Mouse (Mus musculus): ENCODE measurements around the gene Tcp1. TPM values are rescaled to one million over a fixed set of nuclear protein-coding genes. Genes with fewer than 3 reads are reported as not detected.
"Not testable (repeated sequence)": the region's sequence is repeated elsewhere in the genome, so short reads cannot be mapped to it uniquely, and the experiment has no call there.

Gene Tcp1
- polyA plus RNA-seq, 1 experiment from 2014 or later: 356 TPM

GRCm38 (mm10) chr17:12915881-12916583 lies 531 bp downstream of the Tcp1 start, which contains the start of gene Mrpl18:
Gene Mrpl18 (minus strand): TSS chr17:12916345.
- Histone ChIP-seq H3K4me1 (0 out of 2 replicates have a peak, but pooled peaks cover 3% of the 10 kb centered on the region), H3K9me3 (replicated peaks) (no peaks in the 10 kb centered on the region), H3K9ac (peak within 1 kb of the TSS; percentile 96), H3K27ac (replicated peaks) (peak within 1 kb of the TSS; percentile 91), H3K4me3 (replicated peaks) (peak within 1 kb of the TSS; percentile 93), H3K4me2 (replicated peaks) (peak within 1 kb of the TSS; percentile 83), H3K36me3 (peaks cover 52% of the 10 kb centered on the region), H3K27me3 (no peaks in the 10 kb centered on the region)
- WGBS: under 1% methylated on average over 56 of the region's 56 CpGs
- peak; percentile 99 for ATAC-seq (ENCODE audit: insufficient number of reproducible peaks, low FRiP score, low TSS enrichment, low read depth)

DNA sequence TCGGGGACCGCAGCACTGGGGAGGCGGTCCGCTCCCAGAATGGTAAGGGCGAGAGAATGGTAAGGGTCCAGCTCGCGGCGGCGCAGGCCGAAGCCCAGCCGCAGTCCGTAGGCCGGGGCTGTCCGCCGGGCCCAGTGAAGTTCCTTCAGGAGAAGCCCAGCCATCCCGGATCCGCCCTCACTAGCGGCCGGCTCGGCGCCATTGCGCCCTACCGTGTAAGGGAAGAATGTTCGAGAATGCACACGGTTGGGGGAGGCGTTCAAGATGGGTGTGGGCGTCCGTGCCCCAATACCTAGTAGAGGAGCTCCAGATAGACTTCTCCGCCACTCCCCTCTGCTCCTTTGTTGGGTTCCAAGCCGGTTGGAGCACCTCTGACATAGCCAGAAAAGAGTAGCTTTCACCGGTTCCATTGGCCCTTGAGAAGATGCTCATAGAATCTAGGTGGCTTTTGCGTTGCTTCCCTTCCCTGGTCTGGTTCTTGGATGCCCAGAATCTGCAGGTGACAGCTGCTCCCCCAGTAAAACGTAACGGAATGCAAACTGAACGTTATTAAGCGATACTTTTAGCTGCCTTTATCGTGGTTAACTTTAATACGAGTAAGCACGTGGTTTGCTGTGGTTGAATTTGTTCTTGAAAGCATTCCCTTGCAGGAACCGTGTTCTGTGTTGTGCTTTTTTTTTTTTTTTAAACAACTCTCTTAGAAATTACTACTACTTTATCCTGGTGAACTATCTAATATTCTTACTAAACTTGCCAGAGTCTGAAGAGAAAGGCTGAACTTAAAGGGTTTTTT lies 1.3 kb downstream of the Tcp1 start:
- H3K9ac ChIP-seq: peak overlapping the region; percentile 96
- under 1% methylated on average over 40 of the region's 40 CpGs for WGBS
- ATAC-seq (ENCODE audit: insufficient number of reproducible peaks, low FRiP score, low TSS enrichment, low read depth): peak; percentile 56
- H3K4me2 ChIP-seq (replicated peaks): peak overlapping the region; percentile 63
- 0 out of 2 replicates have a peak, but pooled peaks cover 3% of the 10 kb centered on the region for H3K4me1 ChIP-seq
- peaks cover 49% of the 10 kb centered on the region for H3K36me3 ChIP-seq
- H3K4me3 ChIP-seq (replicated peaks): peak overlapping the region; percentile 93
- no peaks in the 10 kb centered on the region for H3K9me3 ChIP-seq (replicated peaks)
- no peaks in the 10 kb centered on the region for H3K27me3 ChIP-seq
- peak overlapping the region; percentile 91 for H3K27ac ChIP-seq (replicated peaks)

DNA sequence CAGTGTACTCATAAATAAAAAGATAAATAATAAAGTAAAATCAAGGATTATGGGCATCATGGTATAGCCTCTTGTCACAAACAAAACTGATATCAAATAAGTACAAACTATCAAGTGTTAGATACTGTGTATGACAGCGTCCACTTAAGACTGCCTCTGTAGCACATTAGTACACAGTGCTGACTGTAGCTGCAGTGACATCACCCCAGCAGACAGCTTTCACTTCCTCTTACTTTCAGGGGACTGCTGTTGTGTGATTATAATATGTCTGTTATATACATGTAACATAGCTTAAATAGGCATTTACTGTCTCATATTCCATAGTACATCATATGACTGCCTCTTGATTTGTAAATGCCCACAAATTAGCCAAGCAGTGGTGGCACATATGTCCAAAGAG lies 5.6 kb downstream of the Tcp1 start:
- Histone ChIP-seq H3K4me2 (replicated peaks) (no peak overlapping the region), H3K27me3 (no peaks in the 10 kb centered on the region), H3K4me3 (replicated peaks) (no peak overlapping the region), H3K9me3 (replicated peaks) (no peaks in the 10 kb centered on the region), H3K4me1 (0 out of 2 replicates have a peak, but pooled peaks cover 3% of the 10 kb centered on the region), H3K36me3 (peaks cover 67% of the 10 kb centered on the region), H3K9ac (no peak overlapping the region), H3K27ac (replicated peaks) (no peak overlapping the region)
- WGBS: 97% methylated on average over 1 of the region's 1 CpGs
- no peak for ATAC-seq (ENCODE audit: insufficient number of reproducible peaks, low FRiP score, low TSS enrichment, low read depth)

- no peak for ATAC-seq (ENCODE audit: insufficient number of reproducible peaks, low FRiP score, low TSS enrichment, low read depth)
- no peak overlapping the region for H3K4me3 ChIP-seq (replicated peaks)
- no peaks in the 10 kb centered on the region for H3K4me1 ChIP-seq
- no peak overlapping the region for H3K4me2 ChIP-seq (replicated peaks)
- peaks cover 57% of the 10 kb centered on the region for H3K36me3 ChIP-seq
- no peak overlapping the region for H3K9ac ChIP-seq
- no peaks in the 10 kb centered on the region for H3K9me3 ChIP-seq (replicated peaks)
- H3K27ac ChIP-seq (replicated peaks): no peak overlapping the region
- H3K27me3 ChIP-seq: no peaks in the 10 kb centered on the region
- WGBS: 92% methylated on average over 3 of the region's 3 CpGs
Measured at GRCm38 (mm10) chr17:12925001-12925400, 9.5 kb downstream of the Tcp1 start.

DNA sequence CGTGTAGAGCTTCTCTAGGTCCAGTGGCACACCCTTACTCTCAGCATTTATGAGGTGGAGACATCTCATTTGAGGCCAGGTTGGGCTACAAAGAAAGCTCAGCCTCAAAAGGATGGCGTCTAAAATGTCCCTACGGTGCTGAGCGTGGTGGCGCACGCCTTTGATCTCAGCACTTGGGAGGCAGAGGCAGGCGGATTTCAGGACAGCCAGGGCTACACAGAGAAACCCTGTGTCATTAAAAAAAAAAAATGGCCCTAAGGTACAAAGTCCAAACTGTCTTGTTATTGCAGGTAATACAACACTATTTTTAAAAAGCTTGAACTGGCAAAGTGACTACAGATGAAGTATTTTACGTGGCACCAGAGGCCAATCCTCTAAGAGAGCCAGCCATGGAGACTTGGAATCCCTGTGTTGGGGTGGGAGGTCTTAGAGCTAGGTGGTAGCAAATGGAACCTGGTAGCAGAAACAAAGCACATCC lies 10.2 kb downstream of the Tcp1 start:
- Histone ChIP-seq H3K27ac (replicated peaks) (no peak overlapping the region), H3K36me3 (peaks cover 50% of the 10 kb centered on the region), H3K4me1 (no peaks in the 10 kb centered on the region), H3K9me3 (replicated peaks) (no peaks in the 10 kb centered on the region), H3K4me2 (replicated peaks) (no peak overlapping the region), H3K9ac (no peak overlapping the region), H3K27me3 (no peaks in the 10 kb centered on the region), H3K4me3 (replicated peaks) (no peak overlapping the region)
- WGBS: 86% methylated on average over 8 of the region's 8 CpGs
- no peak for ATAC-seq (ENCODE audit: insufficient number of reproducible peaks, low FRiP score, low TSS enrichment, low read depth)

DNA sequence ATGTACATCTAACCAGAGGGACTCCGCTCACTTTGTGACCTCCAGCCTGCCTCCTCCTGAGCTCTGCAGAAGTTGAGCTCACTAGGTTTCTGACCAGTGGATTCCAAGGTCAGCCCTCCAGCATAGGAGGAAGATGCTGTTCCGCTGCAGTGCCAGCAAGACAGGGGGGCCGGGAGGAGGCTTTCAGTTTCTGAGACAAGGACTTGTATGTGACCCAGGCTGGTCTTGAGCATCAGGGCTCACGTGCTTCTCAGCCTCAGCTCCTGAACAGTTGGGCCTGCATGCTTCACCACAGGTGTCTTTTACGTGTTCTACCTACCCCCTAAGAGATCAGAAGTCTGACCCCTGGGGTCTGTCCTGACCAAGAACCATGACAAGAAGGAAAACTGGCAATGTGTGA lies 16.1 kb downstream of the Tcp1 start:
- not testable (repeated sequence) for H3K27me3 ChIP-seq; H3K4me3 ChIP-seq (replicated peaks); H3K4me2 ChIP-seq (replicated peaks); H3K9ac ChIP-seq; H3K4me1 ChIP-seq; H3K27ac ChIP-seq (replicated peaks); ATAC-seq (ENCODE audit: insufficient number of reproducible peaks, low FRiP score, low TSS enrichment, low read depth); H3K36me3 ChIP-seq; H3K9me3 ChIP-seq (replicated peaks)
- 86% methylated on average over 5 of the region's 5 CpGs for WGBS

DNA sequence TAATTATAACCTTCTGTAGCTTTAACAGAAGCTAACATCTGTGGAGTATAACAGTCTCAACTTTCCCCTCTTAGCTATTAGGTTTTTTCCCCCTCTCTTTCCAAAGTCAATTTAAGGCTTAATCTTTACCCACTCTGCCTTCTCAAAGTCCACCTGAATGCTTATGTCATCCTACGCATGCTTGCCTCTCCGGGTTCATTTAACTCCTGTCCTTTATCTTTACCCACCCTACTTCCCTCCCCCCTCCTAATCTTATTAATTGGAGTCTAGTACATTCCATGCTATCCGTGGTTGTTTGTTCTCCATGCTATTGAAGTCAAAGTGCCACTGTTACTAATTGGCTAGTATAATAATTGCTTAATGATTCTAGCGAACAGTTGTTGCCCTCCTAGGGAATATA lies 20.2 kb downstream of the Tcp1 start:
- ATAC-seq (ENCODE audit: insufficient number of reproducible peaks, low FRiP score, low TSS enrichment, low read depth): no peak
- Histone ChIP-seq H3K36me3 (no peaks in the 10 kb centered on the region), H3K27ac (replicated peaks) (no peak overlapping the region), H3K9me3 (replicated peaks) (no peaks in the 10 kb centered on the region), H3K27me3 (no peaks in the 10 kb centered on the region), H3K4me3 (replicated peaks) (no peak overlapping the region), H3K4me1 (peaks cover 7% of the 10 kb centered on the region), H3K9ac (no peak overlapping the region), H3K4me2 (replicated peaks) (no peak overlapping the region)
- 57% methylated on average over 4 of the region's 4 CpGs for WGBS

- no peak overlapping the region for H3K27ac ChIP-seq (replicated peaks)
- H3K36me3 ChIP-seq: 0 out of 2 replicates have a peak, but pooled peaks cover under 1% of the 10 kb centered on the region
- H3K4me2 ChIP-seq (replicated peaks): no peak overlapping the region
- WGBS: 81% methylated on average over 2 of the region's 2 CpGs
- H3K27me3 ChIP-seq: no peaks in the 10 kb centered on the region
- no peak overlapping the region for H3K4me3 ChIP-seq (replicated peaks)
- no peak overlapping the region for H3K9ac ChIP-seq
- no peak for ATAC-seq (ENCODE audit: insufficient number of reproducible peaks, low FRiP score, low TSS enrichment, low read depth)
- H3K4me1 ChIP-seq: peaks cover 11% of the 10 kb centered on the region
- H3K9me3 ChIP-seq (replicated peaks): no peaks in the 10 kb centered on the region
Measured at GRCm38 (mm10) chr17:12937412-12937970, 22.0 kb downstream of the Tcp1 start.

DNA sequence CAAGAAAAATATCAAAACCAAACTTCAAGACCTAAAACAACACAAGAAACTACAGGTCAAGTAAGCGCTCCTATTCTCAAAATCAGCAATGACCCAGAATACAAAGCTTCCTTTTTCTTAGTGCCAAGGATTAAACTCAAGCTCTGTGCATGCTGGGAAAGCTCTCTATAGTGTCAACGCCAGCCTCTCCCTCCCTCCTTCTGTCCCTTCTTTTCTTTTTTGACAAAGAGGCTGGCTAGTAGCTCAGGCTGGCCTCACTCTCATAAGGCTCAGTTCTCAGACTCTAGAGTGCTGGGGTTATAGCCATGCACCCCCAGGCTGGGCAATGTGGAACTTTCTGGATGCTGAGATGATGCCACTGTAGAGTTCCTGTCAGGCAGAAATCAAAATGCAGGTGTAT lies 22.6 kb downstream of the Tcp1 start:
- Histone ChIP-seq H3K4me1 (peaks cover 11% of the 10 kb centered on the region), H3K27ac (replicated peaks) (no peak overlapping the region), H3K4me3 (replicated peaks) (no peak overlapping the region), H3K9me3 (replicated peaks) (no peaks in the 10 kb centered on the region), H3K27me3 (no peaks in the 10 kb centered on the region), H3K4me2 (replicated peaks) (no peak overlapping the region), H3K36me3 (peaks cover 6% of the 10 kb centered on the region), H3K9ac (no peak overlapping the region)
- WGBS: 44% methylated on average over 2 of the region's 2 CpGs
- ATAC-seq (ENCODE audit: insufficient number of reproducible peaks, low FRiP score, low TSS enrichment, low read depth): no peak

- H3K27ac ChIP-seq (replicated peaks); H3K27me3 ChIP-seq; H3K9me3 ChIP-seq (replicated peaks); H3K9ac ChIP-seq: not testable (repeated sequence)
- 45% methylated on average over 2 of the region's 12 CpGs for WGBS
- ATAC-seq (ENCODE audit: insufficient number of reproducible peaks, low FRiP score, low TSS enrichment, low read depth): 0 out of 2 replicates have a peak, but pooled peaks have one; percentile 35
- Histone ChIP-seq H3K4me1 (peaks cover 11% of the 10 kb centered on the region), H3K4me3 (replicated peaks) (peak overlapping the region; percentile 35), H3K36me3 (peaks cover 17% of the 10 kb centered on the region), H3K4me2 (replicated peaks) (peak overlapping the region; percentile 59)
Measured at GRCm38 (mm10) chr17:12939377-12940148, 24.1 kb downstream of the Tcp1 start.
